ENCODE assay signal across 18 mouse cellular contexts in the genomic region with DNA sequence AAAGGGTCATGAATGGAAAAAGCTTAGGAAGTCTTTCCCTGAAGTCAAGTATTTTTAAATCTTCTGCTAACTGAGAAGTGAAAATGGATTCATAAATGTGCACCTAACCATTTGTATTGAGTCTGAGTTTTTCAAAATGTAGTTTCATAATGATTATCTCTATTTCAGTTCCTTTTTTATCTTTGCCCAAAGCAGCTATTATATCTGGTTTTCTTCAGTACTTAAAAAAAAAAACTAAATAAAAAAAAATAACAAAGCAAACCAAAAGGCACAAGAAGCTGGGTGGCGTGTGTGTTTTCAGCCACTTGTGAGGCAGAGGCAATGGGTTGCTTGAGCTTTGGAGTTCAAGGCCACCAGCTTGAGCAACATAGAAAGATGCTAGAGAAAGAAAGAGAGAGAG.
"Had no signal": no experiment of that assay in that cellular context is flagged by ENCODE, and none has a peak within 500 bp of the region (broad histone marks: within the 10 kb centered on the region; RNA-seq: fewer than 3 reads in every experiment).

No protein-coding gene starts in this region.

- H3K36me3 ChIP-seq: lung, embryonic 15.5 days; midbrain, embryonic 13.5 days; midbrain, embryonic 15.5 days; neural tube, embryonic 12.5 days; stomach, embryonic 15.5 days had no signal

- H3K9ac ChIP-seq: liver, postnatal 0 days; lung, embryonic 15.5 days; midbrain, embryonic 13.5 days; midbrain, embryonic 15.5 days; neural tube, embryonic 12.5 days; stomach, embryonic 15.5 days had no signal

- ATAC-seq: liver, postnatal 0 days; lung, postnatal 0 days; midbrain, embryonic 13.5 days; midbrain, embryonic 15.5 days had no signal

- DNase-seq: liver, postnatal 0 days; lung, adult 2 months; lung, postnatal 14 days; lung, postnatal 36 days; right cerebral cortex, postnatal 14 days; spleen, adult 18-20 months; thymus, adult 2 months; thymus, postnatal 36 days had no signal

- H3K27me3 ChIP-seq: lung, embryonic 15.5 days; megakaryocyte, embryonic 14.5 days; midbrain, embryonic 13.5 days; midbrain, embryonic 15.5 days; neural tube, embryonic 12.5 days; stomach, embryonic 15.5 days had no signal

- H3K4me1 ChIP-seq: lung, embryonic 15.5 days; megakaryocyte, embryonic 14.5 days; midbrain, embryonic 15.5 days; neural tube, embryonic 12.5 days; stomach, embryonic 15.5 days had no signal

- H3K4me3 ChIP-seq: lung, embryonic 15.5 days; megakaryocyte, embryonic 14.5 days; midbrain, embryonic 13.5 days; midbrain, embryonic 15.5 days; neural tube, embryonic 12.5 days; stomach, embryonic 15.5 days had no signal

- H3K9me3 ChIP-seq: lung, embryonic 15.5 days; midbrain, embryonic 13.5 days; midbrain, embryonic 15.5 days; neural tube, embryonic 12.5 days; stomach, embryonic 15.5 days had no signal

- H3K4me2 ChIP-seq: lung, embryonic 15.5 days; midbrain, embryonic 11.5 days; midbrain, embryonic 13.5 days; midbrain, embryonic 15.5 days; neural tube, embryonic 12.5 days; stomach, embryonic 15.5 days had no signal

- H3K27ac ChIP-seq: lung, embryonic 15.5 days; macrophage; midbrain, embryonic 13.5 days; midbrain, embryonic 15.5 days; neural tube, embryonic 12.5 days; stomach, embryonic 15.5 days; stomach, postnatal 0 days had no signal
